Mouse (Mus musculus) heart, postnatal 10 days (tissue): ENCODE data around the gene Sh3yl1. TPM values are rescaled to one million over a fixed set of nuclear protein-coding genes. Genes with fewer than 3 reads are reported as not detected.

Experiments used
- DNase-seq, 2 experiments: peaks; one replicate each; pipeline ENCODE4 v3.0.0; 2021
- intact Hi-C: fragments of 180-260 bp; cut with DNase I; formaldehyde crosslinking; loops from one replicate; pipeline ENCODE4 v1.15.1; 2025
- total RNA-seq, 2 experiments: library from RNA; stranded (reverse); gene quantifications; 2 replicates each; pipeline ENCODE4 v1.2.3; 2021

The Sh3yl1 gene
- total RNA-seq, 2 experiments from 2014 or later = 2.6 to 2.8 TPM

DNA sequence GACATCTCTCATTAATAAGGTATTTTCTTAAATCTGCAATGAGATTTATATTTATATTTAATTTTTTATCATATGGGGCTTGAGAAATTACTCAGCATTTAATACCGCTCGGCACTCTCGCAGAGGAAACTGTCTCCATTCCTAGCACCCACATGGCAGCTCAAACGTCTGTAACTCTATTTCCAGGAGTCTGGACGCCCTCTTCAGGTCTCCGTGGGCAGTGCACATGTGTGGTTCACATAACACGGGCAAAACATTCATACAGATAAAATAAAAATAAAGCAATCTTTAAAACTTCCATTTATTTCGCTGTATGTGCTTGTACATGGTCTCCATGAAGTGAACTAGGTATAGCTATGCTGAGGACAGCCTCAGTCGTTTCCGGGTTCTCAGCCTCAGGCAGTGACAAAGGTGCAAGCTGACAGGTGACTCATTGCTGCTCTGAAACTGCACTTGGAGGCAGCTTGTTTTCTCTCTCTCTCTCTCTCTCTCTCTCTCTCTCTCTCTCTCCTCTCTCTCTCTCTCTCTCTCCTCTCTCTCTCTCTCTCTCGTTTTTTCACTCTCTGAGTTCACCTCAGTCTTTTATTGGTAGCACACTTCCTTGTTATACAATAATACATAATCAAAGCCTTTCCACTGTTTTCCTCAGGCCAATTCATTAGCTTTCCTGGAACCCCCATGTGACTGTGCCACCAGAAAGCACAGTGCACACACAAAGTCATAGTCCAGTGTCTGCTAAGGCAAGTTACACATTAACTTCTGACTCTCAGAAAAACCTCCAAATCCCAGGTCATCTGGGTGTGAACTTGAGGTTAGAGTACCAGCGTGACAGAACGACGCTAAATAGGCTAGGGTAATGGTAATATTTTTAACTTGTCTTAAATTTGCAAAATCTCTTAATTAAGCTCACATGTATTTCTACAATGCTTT is 31.9 kb downstream of the Sh3yl1 start:
- no peak for DNase-seq
- intact Hi-C loops = no loop called here

DNA sequence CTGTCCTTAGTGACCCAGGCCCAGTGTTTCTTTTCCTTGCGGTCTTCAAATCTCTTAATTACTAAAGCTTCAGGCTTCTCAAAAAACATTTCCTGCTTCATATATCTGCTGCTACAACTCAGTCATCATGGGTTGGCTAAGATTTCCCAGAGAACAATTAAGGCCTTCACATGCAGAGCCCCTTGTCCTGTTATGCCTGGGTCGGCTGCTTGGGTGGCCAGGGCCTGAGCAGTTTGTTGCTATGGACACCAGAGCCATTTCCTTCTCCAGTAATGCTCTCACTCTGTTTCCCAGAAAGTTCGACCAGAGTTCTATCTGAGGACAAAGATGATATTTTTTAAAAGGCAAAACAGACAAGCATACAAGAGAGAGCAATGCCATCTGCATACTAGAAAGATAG is 32.7 kb downstream of the Sh3yl1 start:
- intact Hi-C loops = no loop called here

GRCm38 (mm10) chr12:30970700-30971099 is 59.2 kb downstream of the Sh3yl1 start:
- no peak for DNase-seq
- intact Hi-C loops = no loop called here

More for the DNA sequence above, 32.7 kb downstream of the Sh3yl1 start:
- no peak for DNase-seq

DNA sequence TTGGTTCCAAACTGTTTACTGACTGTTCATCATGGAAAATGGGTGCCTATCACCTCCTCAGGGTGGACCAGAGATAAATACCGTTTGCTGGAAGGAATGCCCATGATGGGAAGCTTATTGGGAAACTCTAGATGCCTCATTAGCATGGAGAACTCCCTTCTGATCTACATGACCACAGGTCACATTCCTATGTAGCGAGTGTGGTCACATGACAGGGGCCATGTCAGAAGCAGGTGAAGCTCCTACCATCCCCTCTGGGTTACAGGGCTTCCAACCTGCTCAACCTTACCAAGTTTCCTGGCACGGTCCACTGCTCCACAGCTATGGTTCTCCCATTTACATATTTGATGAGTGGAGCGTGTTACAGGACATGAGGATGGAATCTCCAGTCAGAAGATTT is 92.3 kb downstream of the Sh3yl1 start:
- no peak for DNase-seq
- intact Hi-C loops = no loop called here

DNA sequence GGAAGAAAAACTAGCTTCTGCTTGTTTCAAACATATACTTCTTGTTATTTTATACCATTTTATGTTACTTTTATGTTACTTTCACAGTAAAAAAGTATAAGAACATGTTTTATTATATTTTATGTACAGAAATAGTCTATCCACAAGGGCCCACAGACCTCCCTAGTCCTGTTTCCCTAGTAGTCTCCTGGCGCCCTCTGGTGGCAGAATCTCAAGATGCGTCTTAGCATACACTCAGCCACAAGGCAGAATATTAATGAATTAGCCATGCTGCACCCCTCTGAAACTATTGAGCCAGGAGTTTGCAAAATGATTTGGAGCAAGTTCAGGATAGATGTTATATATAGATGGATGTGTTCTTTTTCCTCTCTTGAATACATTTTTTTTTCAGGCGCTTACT is 93.5 kb downstream of the Sh3yl1 start:
- intact Hi-C loops = loop anchor here (1.0 to 5.0 kb wide), 2 partner anchors 113 to 408 kb away; no protein-coding TSS in a partner anchor
- DNase-seq = peak; percentile 69 to 86

GRCm38 (mm10) chr12:31008171-31008570 is 96.7 kb downstream of the Sh3yl1 start:
- intact Hi-C loops = loop anchor here (5.0 kb wide), 1 partner anchor 116 kb away; no protein-coding TSS in a partner anchor
- peak; percentile 24 to 51 for DNase-seq

Other genes starting within 250 kb of the Sh3yl1 start
- gene Alkal2, start 27.3 kb upstream of the Sh3yl1 start, total RNA-seq = under 1 TPM; 0.34 to 0.35 TPM
- gene Acp1, start 79 bp upstream of the Sh3yl1 start, total RNA-seq = 10 to 100 TPM; 43.1 to 44.8 TPM
- gene Fam110c, start 162.2 kb downstream of the Sh3yl1 start, total RNA-seq = under 1 TPM; 0.26 to 0.52 TPM